Mouse (Mus musculus) lung, adult 18-20 months (tissue): ENCODE measurements at regions not wholly inside any gene's neighbourhood (a gene's known extent, or its start where the extent isn't known, plus 50 kb on each side); places are given as distances from the start of the nearest gene placed in this dataset.
A peak's percentile ranks its signal among the peaks of the same experiment; 100 is the strongest.
"Not testable (repeated sequence)": the region's sequence is repeated elsewhere in the genome, so short reads cannot be mapped to it uniquely, and the experiment has no call there.

Source experiments
- DNase-seq, 2 experiments: peaks; one replicate each; pipeline ENCODE4 v3.0.0; 2022; ENCODE audit warnings: mixed read lengths in 2 of 2

- no peak for DNase-seq
Measured at GRCm38 (mm10) chr13:103613333-103613725, 161.1 kb downstream of the Srek1 start.

- DNase-seq: no peak
Measured at GRCm38 (mm10) chr13:103612720-103613332, 161.6 kb downstream of the Srek1 start.

- DNase-seq: no peak
Measured at GRCm38 (mm10) chr13:103602302-103602701, 172.1 kb downstream of the Srek1 start.

GRCm38 (mm10) chr13:103592371-103592770, 182.0 kb downstream of the Srek1 start:
- DNase-seq: no peak

GRCm38 (mm10) chr13:103591874-103592273, 182.5 kb downstream of the Srek1 start:
- no peak for DNase-seq

- DNase-seq: not testable (repeated sequence)
Measured at GRCm38 (mm10) chr13:103591381-103591780, 183.0 kb downstream of the Srek1 start.

GRCm38 (mm10) chr13:103589646-103590045, 184.8 kb downstream of the Srek1 start:
- DNase-seq: no peak

GRCm38 (mm10) chr13:103576856-103577255, 197.6 kb downstream of the Srek1 start:
- no peak for DNase-seq

- no peak for DNase-seq
Measured at GRCm38 (mm10) chr13:103564715-103565114, 209.7 kb downstream of the Srek1 start.

- DNase-seq: no peak
Measured at GRCm38 (mm10) chr13:103561795-103562705, 212.4 kb downstream of the Srek1 start.

GRCm38 (mm10) chr13:103558915-103559314, 215.5 kb downstream of the Srek1 start:
- no peak for DNase-seq

GRCm38 (mm10) chr13:103539577-103539976, 205.3 kb upstream of the Mast4 start:
- peak in 1 of 2 experiments; percentile 1 for DNase-seq

GRCm38 (mm10) chr13:103513825-103514224, 179.5 kb upstream of the Mast4 start:
- DNase-seq: no peak

- no peak for DNase-seq
Measured at GRCm38 (mm10) chr13:103512476-103512875, 178.2 kb upstream of the Mast4 start.

GRCm38 (mm10) chr13:103504987-103505386, 170.7 kb upstream of the Mast4 start:
- DNase-seq: no peak

- no peak for DNase-seq
Measured at GRCm38 (mm10) chr13:103499376-103499775, 165.1 kb upstream of the Mast4 start.

- no peak for DNase-seq
Measured at GRCm38 (mm10) chr13:103494371-103494770, 160.1 kb upstream of the Mast4 start.

GRCm38 (mm10) chr13:103493567-103493966, 159.3 kb upstream of the Mast4 start:
- DNase-seq: peak; percentile 11 to 15

GRCm38 (mm10) chr13:103490049-103490448, 155.8 kb upstream of the Mast4 start:
- no peak for DNase-seq

GRCm38 (mm10) chr13:103484092-103484491, 149.8 kb upstream of the Mast4 start:
- no peak for DNase-seq

- no peak for DNase-seq
Measured at GRCm38 (mm10) chr13:103483392-103483791, 149.1 kb upstream of the Mast4 start.

- no peak for DNase-seq
Measured at GRCm38 (mm10) chr13:103476328-103476727, 142.0 kb upstream of the Mast4 start.

- no peak for DNase-seq
Measured at GRCm38 (mm10) chr13:103472216-103472615, 137.9 kb upstream of the Mast4 start.

GRCm38 (mm10) chr13:103470141-103470540, 135.8 kb upstream of the Mast4 start:
- no peak for DNase-seq
